Mouse (Mus musculus) intestine, postnatal 0 days (tissue): Measurements from ENCODE around the gene Tas1r3. TPM values are rescaled to one million over a fixed set of nuclear protein-coding genes. Genes with fewer than 3 reads are reported as not detected.
A peak's percentile ranks its signal among the peaks of the same experiment; 100 is the strongest.

Experiments
- ATAC-seq: fragments of 200-750 bp; cut with Nextera tagmentation; 2 replicates; pipeline ENCODE4 v1.8.0; 2017; ENCODE audit warnings: mild to moderate bottlenecking, moderate TSS enrichment, moderate library complexity
- H3K27ac ChIP-seq: fragments of 300-500 bp; sonication (generic); 2 replicates; pipeline ENCODE4 v1.5.1; 2014; ENCODE audit warnings: mild to moderate bottlenecking, low read depth, low read length, moderate library complexity
- H3K27me3 ChIP-seq: fragments of 300-500 bp; sonication (generic); replicated peaks from 2 replicates; pipeline ENCODE4 v1.6.1; 2014; ENCODE audit warnings: low read length, mixed read lengths; ENCODE audit not compliant: control insufficient read depth, insufficient read depth
- H3K36me3 ChIP-seq: fragments of 300-500 bp; sonication (generic); 2 replicates; pipeline ENCODE4 v1.6.1; 2014; ENCODE audit warnings: mild to moderate bottlenecking, moderate library complexity; ENCODE audit not compliant: control insufficient read depth, insufficient read depth
- H3K4me1 ChIP-seq: fragments of 300-500 bp; sonication (generic); replicated peaks from 2 replicates; pipeline ENCODE4 v1.6.1; 2014; ENCODE audit warnings: antibody characterized with exemption, low read length, mixed read lengths; ENCODE audit not compliant: control insufficient read depth, insufficient read depth
- H3K4me2 ChIP-seq: fragments of 300-500 bp; sonication (generic); replicated peaks from 2 replicates; pipeline ENCODE4 v1.6.1; 2014; ENCODE audit warnings: low read depth, mild to moderate bottlenecking, moderate library complexity
- H3K4me3 ChIP-seq: fragments of 300-500 bp; sonication (generic); 2 replicates; pipeline ENCODE4 v1.5.1; 2014; ENCODE audit warnings: low read depth, low read length
- H3K9ac ChIP-seq: fragments of 300-500 bp; sonication (generic); 2 replicates; pipeline ENCODE4 v1.6.1; 2014; ENCODE audit warnings: mild to moderate bottlenecking, low read depth, low read length
- H3K9me3 ChIP-seq: fragments of 300-500 bp; sonication (generic); 2 replicates; pipeline ENCODE4 v1.6.1; 2016; ENCODE audit warnings: mixed run types; ENCODE audit not compliant: control insufficient read depth
- CTCF ChIP-seq: sonication (generic); IDR thresholded peaks from 2 replicates; pipeline ENCODE4 v1.5.1; 2016; ENCODE audit warnings: low read depth, mild to moderate bottlenecking, control low read depth, antibody characterized with exemption, moderate library complexity
- WGBS: fragments of 180-500 bp; shearing (Covaris S2); extraction: QIAGEN DNeasy Blood & Tissue Kit; methylation state at CpG from one replicate; pipeline ENCODE4 v1.1.7; 2014; 5-methylcytosine and 5-hydroxymethylcytosine counted together
- polyA plus RNA-seq: library from polyadenylated mRNA; unstranded; fragments of >200 nt; fragmentation: Nextera tagmentation; extraction: Ambion mirVana; gene quantifications from 2 replicates; pipeline ENCODE4 v1.2.1, GENCODE M21; 2015

Gene Tas1r3
- polyA plus RNA-seq, 1 experiment from 2014 or later = 0.16 TPM

GRCm38 (mm10) chr4:155883587-155883986 lies 20.4 kb upstream of the Tas1r3 start:
- no peak for ATAC-seq
- no peaks in the 10 kb centered on the region for H3K9me3 ChIP-seq
- WGBS = 72% methylated on average over 3 of the region's 3 CpGs
- no peak overlapping the region for H3K9ac ChIP-seq
- peaks cover 36% of the 10 kb centered on the region for H3K36me3 ChIP-seq
- H3K4me1 ChIP-seq = no peaks in the 10 kb centered on the region
- peak overlapping the region; percentile 21; the same call in 1 of the 2 replicates for H3K27ac ChIP-seq
- no peak overlapping the region for H3K4me3 ChIP-seq
- H3K27me3 ChIP-seq = no peaks in the 10 kb centered on the region
- TF ChIP-seq CTCF = no peak
- H3K4me2 ChIP-seq = no peak overlapping the region

GRCm38 (mm10) chr4:155871404-155871803 lies 8.2 kb upstream of the Tas1r3 start:
- TF ChIP-seq CTCF = no peak
- Histone ChIP-seq H3K36me3 (peaks cover 43% of the 10 kb centered on the region), H3K4me3 (no peak overlapping the region), H3K4me2 (no peak overlapping the region), H3K4me1 (no peaks in the 10 kb centered on the region), H3K27me3 (no peaks in the 10 kb centered on the region), H3K27ac (no peak overlapping the region), H3K9ac (no peak overlapping the region), H3K9me3 (no peaks in the 10 kb centered on the region)
- 79% methylated on average over 7 of the region's 7 CpGs for WGBS
- no peak for ATAC-seq

- H3K27ac ChIP-seq = peak within 1 kb of the TSS; percentile 74
These were observed 6.3 kb upstream of the Tas1r3 start, which contains the start of the genes Cptp and Ints11 for GRCm38 (mm10) chr4:155869317-155870033. Cptp (minus strand) TSS chr4:155869440. Ints11 (plus strand) TSS chr4:155869546.

GRCm38 (mm10) chr4:155868614-155869298 lies 5.6 kb upstream of the Tas1r3 start:
- H3K36me3 ChIP-seq = peaks cover 41% of the 10 kb centered on the region
- H3K4me1 ChIP-seq = no peaks in the 10 kb centered on the region
- peak; percentile 71 for ATAC-seq
- peak overlapping the region; percentile 97 for H3K4me2 ChIP-seq
- H3K27ac ChIP-seq = peak overlapping the region; percentile 74
- H3K9ac ChIP-seq = peak overlapping the region; percentile 57
- no peaks in the 10 kb centered on the region for H3K27me3 ChIP-seq
- H3K4me3 ChIP-seq = peak overlapping the region; percentile 90
- WGBS = 5% methylated on average over 22 of the region's 22 CpGs
- no peak for TF ChIP-seq CTCF
- H3K9me3 ChIP-seq = no peaks in the 10 kb centered on the region

More at GRCm38 (mm10) chr4:155869317-155870033, 6.3 kb upstream of the Tas1r3 start, which contains the start of the genes Cptp and Ints11:
- peak within 1 kb of the TSS; percentile 97 for H3K4me2 ChIP-seq
- H3K9ac ChIP-seq = peak within 1 kb of the TSS; percentile 57
- H3K27me3 ChIP-seq = no peaks in the 10 kb centered on the region
- H3K36me3 ChIP-seq = peaks cover 47% of the 10 kb centered on the region
- under 1% methylated on average over 63 of the region's 63 CpGs for WGBS
- peak within 1 kb of the TSS; percentile 90 for H3K4me3 ChIP-seq
- TF ChIP-seq CTCF = peak; percentile 66
- no peaks in the 10 kb centered on the region for H3K9me3 ChIP-seq
- H3K4me1 ChIP-seq = no peaks in the 10 kb centered on the region
- ATAC-seq = peak; percentile 96

GRCm38 (mm10) chr4:155861787-155862186 lies 1.4 kb downstream of the Tas1r3 start:
- 87% methylated on average over 7 of the region's 7 CpGs for WGBS
- Histone ChIP-seq H3K4me3 (no peak overlapping the region), H3K27me3 (no peaks in the 10 kb centered on the region), H3K9me3 (no peaks in the 10 kb centered on the region), H3K4me2 (no peak overlapping the region), H3K4me1 (no peaks in the 10 kb centered on the region), H3K9ac (no peak overlapping the region), H3K27ac (no peak overlapping the region), H3K36me3 (peaks cover 53% of the 10 kb centered on the region)
- no peak for ATAC-seq
- TF ChIP-seq CTCF = no peak

- no peak overlapping the region for H3K27ac ChIP-seq
- no peaks in the 10 kb centered on the region for H3K27me3 ChIP-seq
- 19% methylated on average over 13 of the region's 13 CpGs for WGBS
- H3K4me3 ChIP-seq = no peak overlapping the region
- peak; percentile 20; the same call in 1 of the 2 replicates for TF ChIP-seq CTCF
- ATAC-seq = no peak
- no peak overlapping the region for H3K4me2 ChIP-seq
- no peak overlapping the region for H3K9ac ChIP-seq
- no peaks in the 10 kb centered on the region for H3K4me1 ChIP-seq
- peaks cover 52% of the 10 kb centered on the region for H3K36me3 ChIP-seq
- H3K9me3 ChIP-seq = no peaks in the 10 kb centered on the region
These were observed 3.8 kb downstream of the Tas1r3 start for GRCm38 (mm10) chr4:155859318-155859717.
